Mouse (Mus musculus): ENCODE results near the gene Muc3a. TPM values are rescaled to one million over a fixed set of nuclear protein-coding genes. Genes with fewer than 3 reads are reported as not detected.

The Muc3a gene
- polyA plus RNA-seq (2012; ENCODE audit: insufficient read depth, insufficient read length, low replicate concordance, missing spikeins): not detected in 2 replicates

- H3K27ac ChIP-seq (ENCODE audit: insufficient read depth, low read depth, low read length): no peak within 1 kb of the TSS
- WGBS: 69% methylated on average over 2 of the region's 2 CpGs
- no peak for TF ChIP-seq POLR2A (IDR thresholded peaks at IDR 0.05; ENCODE audit: insufficient read depth, low read depth, low read length)
- no peak for TF ChIP-seq CTCF (IDR thresholded peaks at IDR 0.05; ENCODE audit: insufficient read depth, low read depth, low read length)
- no peak within 1 kb of the TSS for H3K4me3 ChIP-seq (ENCODE audit: insufficient read depth, low read depth, low read length)
- no peaks in the 10 kb centered on the region for H3K4me1 ChIP-seq (ENCODE audit: control insufficient read depth, insufficient read depth, low read length)
Measured at GRCm38 (mm10) chr5:137212289-137212688, at the start of gene Muc3a. Muc3a (minus strand) TSS chr5:137212389.

GRCm38 (mm10) chr5:137211114-137211829 lies 917 bp downstream of the Muc3a start:
- WGBS: 37% methylated on average over 17 of the region's 17 CpGs
- Histone ChIP-seq H3K4me3 (ENCODE audit: insufficient read depth, low read depth, low read length) (no peak overlapping the region), H3K4me1 (ENCODE audit: control insufficient read depth, insufficient read depth, low read length) (no peaks in the 10 kb centered on the region), H3K27ac (ENCODE audit: insufficient read depth, low read depth, low read length) (no peak overlapping the region)
- TF ChIP-seq CTCF (IDR thresholded peaks at IDR 0.05; ENCODE audit: insufficient read depth, low read depth, low read length): no peak
- TF ChIP-seq POLR2A (IDR thresholded peaks at IDR 0.05; ENCODE audit: insufficient read depth, low read depth, low read length): no peak

GRCm38 (mm10) chr5:137210689-137211088 lies 1.5 kb downstream of the Muc3a start:
- TF ChIP-seq CTCF (IDR thresholded peaks at IDR 0.05; ENCODE audit: insufficient read depth, low read depth, low read length) (no peak), POLR2A (IDR thresholded peaks at IDR 0.05; ENCODE audit: insufficient read depth, low read depth, low read length) (no peak)
- no peak overlapping the region for H3K4me3 ChIP-seq (ENCODE audit: insufficient read depth, low read depth, low read length)
- WGBS: 81% methylated on average over 8 of the region's 8 CpGs
- H3K4me1 ChIP-seq (ENCODE audit: control insufficient read depth, insufficient read depth, low read length): no peaks in the 10 kb centered on the region
- no peak overlapping the region for H3K27ac ChIP-seq (ENCODE audit: insufficient read depth, low read depth, low read length)

- Histone ChIP-seq H3K27ac (ENCODE audit: insufficient read depth, low read depth, low read length) (no peak overlapping the region), H3K4me1 (ENCODE audit: control insufficient read depth, insufficient read depth, low read length) (peaks cover 3% of the 10 kb centered on the region; the same call in 1 of the 2 replicates), H3K4me3 (ENCODE audit: insufficient read depth, low read depth, low read length) (no peak overlapping the region)
- TF ChIP-seq POLR2A (IDR thresholded peaks at IDR 0.05; ENCODE audit: insufficient read depth, low read depth, low read length): no peak
- no peak for TF ChIP-seq CTCF (IDR thresholded peaks at IDR 0.05; ENCODE audit: insufficient read depth, low read depth, low read length)
- WGBS: 83% methylated on average over 3 of the region's 3 CpGs
Measured at GRCm38 (mm10) chr5:137205301-137205700, 6.9 kb downstream of the Muc3a start.

- WGBS: 80% methylated on average over 8 of the region's 8 CpGs
- Histone ChIP-seq H3K4me3 (ENCODE audit: insufficient read depth, low read depth, low read length) (no peak overlapping the region), H3K27ac (ENCODE audit: insufficient read depth, low read depth, low read length) (no peak overlapping the region), H3K4me1 (ENCODE audit: control insufficient read depth, insufficient read depth, low read length) (no peaks in the 10 kb centered on the region)
- no peak for TF ChIP-seq POLR2A (IDR thresholded peaks at IDR 0.05; ENCODE audit: insufficient read depth, low read depth, low read length)
- no peak for TF ChIP-seq CTCF (IDR thresholded peaks at IDR 0.05; ENCODE audit: insufficient read depth, low read depth, low read length)
Measured at GRCm38 (mm10) chr5:137194488-137195120, 17.6 kb downstream of the Muc3a start.

GRCm38 (mm10) chr5:137193279-137193952 lies 18.8 kb downstream of the Muc3a start:
- Histone ChIP-seq H3K4me1 (ENCODE audit: control insufficient read depth, insufficient read depth, low read length) (peaks cover 4% of the 10 kb centered on the region), H3K27ac (ENCODE audit: insufficient read depth, low read depth, low read length) (no peak overlapping the region), H3K4me3 (ENCODE audit: insufficient read depth, low read depth, low read length) (no peak overlapping the region)
- WGBS: 76% methylated on average over 8 of the region's 8 CpGs
- no peak for TF ChIP-seq POLR2A (IDR thresholded peaks at IDR 0.05; ENCODE audit: insufficient read depth, low read depth, low read length)
- no peak for TF ChIP-seq CTCF (IDR thresholded peaks at IDR 0.05; ENCODE audit: insufficient read depth, low read depth, low read length)

- TF ChIP-seq CTCF (IDR thresholded peaks at IDR 0.05; ENCODE audit: insufficient read depth, low read depth, low read length) (no peak), POLR2A (IDR thresholded peaks at IDR 0.05; ENCODE audit: insufficient read depth, low read depth, low read length) (peak; percentile 25; the same call in 1 of the 2 replicates)
- peak overlapping the region; percentile 69 for H3K4me3 ChIP-seq (ENCODE audit: insufficient read depth, low read depth, low read length)
- peaks cover 4% of the 10 kb centered on the region for H3K4me1 ChIP-seq (ENCODE audit: control insufficient read depth, insufficient read depth, low read length)
- 2% methylated on average over 34 of the region's 34 CpGs for WGBS
- no peak overlapping the region for H3K27ac ChIP-seq (ENCODE audit: insufficient read depth, low read depth, low read length)
Measured at GRCm38 (mm10) chr5:137189326-137189725, 22.9 kb downstream of the Muc3a start.

GRCm38 (mm10) chr5:137185362-137185761 lies 26.8 kb downstream of the Muc3a start:
- no peak overlapping the region for H3K27ac ChIP-seq (ENCODE audit: insufficient read depth, low read depth, low read length)
- WGBS: 62% methylated on average over 8 of the region's 8 CpGs

More at GRCm38 (mm10) chr5:137185362-137185761, 26.8 kb downstream of the Muc3a start:
- peaks cover 4% of the 10 kb centered on the region for H3K4me1 ChIP-seq (ENCODE audit: control insufficient read depth, insufficient read depth, low read length)
- TF ChIP-seq POLR2A (IDR thresholded peaks at IDR 0.05; ENCODE audit: insufficient read depth, low read depth, low read length): no peak
- TF ChIP-seq CTCF (IDR thresholded peaks at IDR 0.05; ENCODE audit: insufficient read depth, low read depth, low read length): no peak
- no peak overlapping the region for H3K4me3 ChIP-seq (ENCODE audit: insufficient read depth, low read depth, low read length)

All from olfactory bulb, adult 2 months (tissue).